Mouse (Mus musculus): ENCODE results near the gene Ttll10. TPM values are rescaled to one million over a fixed set of nuclear protein-coding genes. Genes with fewer than 3 reads are reported as not detected.

The Ttll10 gene
- polyA plus RNA-seq, 1 experiment, result not detected

- Histone ChIP-seq H3K27ac (ENCODE audit: insufficient read depth, low read length) (no peak overlapping the region), H3K4me3 (ENCODE audit: insufficient read depth, low read length) (no peak overlapping the region), H3K4me1 (ENCODE audit: control insufficient read depth, insufficient read depth, low read length) (no peaks in the 10 kb centered on the region)
- no peak for TF ChIP-seq CTCF (IDR thresholded peaks at IDR 0.05; ENCODE audit: borderline replicate concordance, insufficient read depth, low read length)
- TF ChIP-seq POLR2A (IDR thresholded peaks at IDR 0.05; ENCODE audit: low read depth, low read length), result no peak
Observed at GRCm38 (mm10) chr4:156069701-156070100, 10.5 kb upstream of the Ttll10 start.

- Histone ChIP-seq H3K4me1 (ENCODE audit: control insufficient read depth, insufficient read depth, low read length) (no peaks in the 10 kb centered on the region), H3K4me3 (ENCODE audit: insufficient read depth, low read length) (no peak overlapping the region), H3K27ac (ENCODE audit: insufficient read depth, low read length) (no peak overlapping the region)
- TF ChIP-seq POLR2A (IDR thresholded peaks at IDR 0.05; ENCODE audit: low read depth, low read length) (no peak), CTCF (IDR thresholded peaks at IDR 0.05; ENCODE audit: borderline replicate concordance, insufficient read depth, low read length) (no peak)
Observed at GRCm38 (mm10) chr4:156067256-156067949, 8.2 kb upstream of the Ttll10 start.

GRCm38 (mm10) chr4:156065156-156065894, 6.1 kb upstream of the Ttll10 start:
- TF ChIP-seq POLR2A (IDR thresholded peaks at IDR 0.05; ENCODE audit: low read depth, low read length), result no peak
- no peak for TF ChIP-seq CTCF (IDR thresholded peaks at IDR 0.05; ENCODE audit: borderline replicate concordance, insufficient read depth, low read length)
- no peaks in the 10 kb centered on the region for H3K4me1 ChIP-seq (ENCODE audit: control insufficient read depth, insufficient read depth, low read length)
- no peak overlapping the region for H3K27ac ChIP-seq (ENCODE audit: insufficient read depth, low read length)
- H3K4me3 ChIP-seq (ENCODE audit: insufficient read depth, low read length), result no peak overlapping the region

- no peak overlapping the region for H3K4me3 ChIP-seq (ENCODE audit: insufficient read depth, low read length)
- no peaks in the 10 kb centered on the region for H3K4me1 ChIP-seq (ENCODE audit: control insufficient read depth, insufficient read depth, low read length)
- TF ChIP-seq CTCF (IDR thresholded peaks at IDR 0.05; ENCODE audit: borderline replicate concordance, insufficient read depth, low read length), result no peak
- no peak for TF ChIP-seq POLR2A (IDR thresholded peaks at IDR 0.05; ENCODE audit: low read depth, low read length)
- no peak overlapping the region for H3K27ac ChIP-seq (ENCODE audit: insufficient read depth, low read length)
Observed at GRCm38 (mm10) chr4:156064510-156064897, 5.3 kb upstream of the Ttll10 start.

GRCm38 (mm10) chr4:156063861-156064509, 4.8 kb upstream of the Ttll10 start:
- no peak overlapping the region for H3K27ac ChIP-seq (ENCODE audit: insufficient read depth, low read length)
- no peak for TF ChIP-seq CTCF (IDR thresholded peaks at IDR 0.05; ENCODE audit: borderline replicate concordance, insufficient read depth, low read length)
- no peak for TF ChIP-seq POLR2A (IDR thresholded peaks at IDR 0.05; ENCODE audit: low read depth, low read length)
- no peak overlapping the region for H3K4me3 ChIP-seq (ENCODE audit: insufficient read depth, low read length)
- no peaks in the 10 kb centered on the region for H3K4me1 ChIP-seq (ENCODE audit: control insufficient read depth, insufficient read depth, low read length)

- Histone ChIP-seq H3K4me3 (ENCODE audit: insufficient read depth, low read length) (no peak overlapping the region), H3K4me1 (ENCODE audit: control insufficient read depth, insufficient read depth, low read length) (no peaks in the 10 kb centered on the region), H3K27ac (ENCODE audit: insufficient read depth, low read length) (no peak overlapping the region)
- TF ChIP-seq POLR2A (IDR thresholded peaks at IDR 0.05; ENCODE audit: low read depth, low read length) (no peak), CTCF (IDR thresholded peaks at IDR 0.05; ENCODE audit: borderline replicate concordance, insufficient read depth, low read length) (no peak)
Observed at GRCm38 (mm10) chr4:156059713-156060112, 499 bp upstream of the Ttll10 start.

GRCm38 (mm10) chr4:156058826-156059225, 388 bp downstream of the Ttll10 start:
- Histone ChIP-seq H3K4me3 (ENCODE audit: insufficient read depth, low read length) (no peak overlapping the region), H3K27ac (ENCODE audit: insufficient read depth, low read length) (no peak overlapping the region), H3K4me1 (ENCODE audit: control insufficient read depth, insufficient read depth, low read length) (no peaks in the 10 kb centered on the region)
- no peak for TF ChIP-seq POLR2A (IDR thresholded peaks at IDR 0.05; ENCODE audit: low read depth, low read length)
- no peak for TF ChIP-seq CTCF (IDR thresholded peaks at IDR 0.05; ENCODE audit: borderline replicate concordance, insufficient read depth, low read length)

- no peak overlapping the region for H3K27ac ChIP-seq (ENCODE audit: insufficient read depth, low read length)
- no peaks in the 10 kb centered on the region for H3K4me1 ChIP-seq (ENCODE audit: control insufficient read depth, insufficient read depth, low read length)
- TF ChIP-seq CTCF (IDR thresholded peaks at IDR 0.05; ENCODE audit: borderline replicate concordance, insufficient read depth, low read length), result no peak
- no peak for TF ChIP-seq POLR2A (IDR thresholded peaks at IDR 0.05; ENCODE audit: low read depth, low read length)
- H3K4me3 ChIP-seq (ENCODE audit: insufficient read depth, low read length), result no peak overlapping the region
Observed at GRCm38 (mm10) chr4:156057702-156058101, 1.5 kb downstream of the Ttll10 start.

GRCm38 (mm10) chr4:156055173-156055572, 4.0 kb downstream of the Ttll10 start:
- no peak overlapping the region for H3K27ac ChIP-seq (ENCODE audit: insufficient read depth, low read length)
- H3K4me3 ChIP-seq (ENCODE audit: insufficient read depth, low read length), result no peak overlapping the region
- no peaks in the 10 kb centered on the region for H3K4me1 ChIP-seq (ENCODE audit: control insufficient read depth, insufficient read depth, low read length)
- TF ChIP-seq POLR2A (IDR thresholded peaks at IDR 0.05; ENCODE audit: low read depth, low read length) (no peak), CTCF (IDR thresholded peaks at IDR 0.05; ENCODE audit: borderline replicate concordance, insufficient read depth, low read length) (no peak)

GRCm38 (mm10) chr4:156054606-156055005, 4.6 kb downstream of the Ttll10 start:
- Histone ChIP-seq H3K4me3 (ENCODE audit: insufficient read depth, low read length) (no peak overlapping the region), H3K27ac (ENCODE audit: insufficient read depth, low read length) (no peak overlapping the region), H3K4me1 (ENCODE audit: control insufficient read depth, insufficient read depth, low read length) (no peaks in the 10 kb centered on the region)
- TF ChIP-seq CTCF (IDR thresholded peaks at IDR 0.05; ENCODE audit: borderline replicate concordance, insufficient read depth, low read length), result no peak
- TF ChIP-seq POLR2A (IDR thresholded peaks at IDR 0.05; ENCODE audit: low read depth, low read length), result no peak

All from embryonic fibroblast, embryonic 13.5 days (primary cell).